Mouse (Mus musculus) kidney, embryonic 14.5 days (tissue): ENCODE measurements around the gene Orc6. TPM values are rescaled to one million over a fixed set of nuclear protein-coding genes. Genes with fewer than 3 reads are reported as not detected.

ENCODE experiments used
- ATAC-seq: fragments of 200-750 bp; cut with Nextera tagmentation; 2 replicates; pipeline ENCODE4 v1.8.0; 2017; ENCODE audit warnings: moderate number of reproducible peaks, mild to moderate bottlenecking, moderate TSS enrichment, moderate library complexity; ENCODE audit not compliant: low FRiP score, low TSS enrichment
- H3K27ac ChIP-seq: fragments of 300-500 bp; sonication (generic); 2 replicates; pipeline ENCODE4 v1.5.1; 2014; ENCODE audit warnings: low read depth, mild to moderate bottlenecking, low read length, moderate library complexity, mixed read lengths
- H3K27me3 ChIP-seq: fragments of 300-500 bp; sonication (generic); 2 replicates; pipeline ENCODE4 v1.6.1; 2014; ENCODE audit warnings: mild to moderate bottlenecking, low read length; ENCODE audit not compliant: control insufficient read depth, insufficient read depth
- H3K36me3 ChIP-seq: fragments of 300-500 bp; sonication (generic); 2 replicates; pipeline ENCODE4 v1.6.1; 2014; ENCODE audit warnings: low read length, mixed read lengths; ENCODE audit not compliant: control insufficient read depth, insufficient read depth
- H3K4me1 ChIP-seq: fragments of 300-500 bp; sonication (generic); 2 replicates; pipeline ENCODE4 v1.6.1; 2014; ENCODE audit warnings: low read length, mixed read lengths; ENCODE audit not compliant: control insufficient read depth, insufficient read depth
- H3K4me2 ChIP-seq: fragments of 300-500 bp; sonication (generic); replicated peaks from 2 replicates; pipeline ENCODE4 v1.6.1; 2014; ENCODE audit warnings: low read depth, mild to moderate bottlenecking, low read length
- H3K4me3 ChIP-seq: fragments of 300-500 bp; sonication (generic); 2 replicates; pipeline ENCODE4 v1.5.1; 2014; ENCODE audit warnings: mild to moderate bottlenecking, low read length
- H3K9ac ChIP-seq: fragments of 300-500 bp; sonication (generic); 2 replicates; pipeline ENCODE4 v1.6.1; 2014; ENCODE audit warnings: low read depth, mild to moderate bottlenecking, low read length, moderate library complexity
- H3K9me3 ChIP-seq: fragments of 300-500 bp; sonication (generic); 2 replicates; pipeline ENCODE4 v1.6.1; 2016; ENCODE audit warnings: low read length; ENCODE audit not compliant: control insufficient read depth
- WGBS: fragments of 180-500 bp; shearing (Covaris S2); extraction: QIAGEN DNeasy Blood & Tissue Kit; methylation state at CpG from one replicate; pipeline ENCODE4 v1.1.7; 2014; 5-methylcytosine and 5-hydroxymethylcytosine counted together
- polyA plus RNA-seq: library from polyadenylated mRNA; unstranded; fragments of >200 nt; fragmentation: Nextera tagmentation; extraction: Ambion mirVana; gene quantifications from 2 replicates; pipeline ENCODE4 v1.2.1, GENCODE M21; 2014

The Orc6 gene
- polyA plus RNA-seq, 1 experiment from 2014 or later, result 136 TPM

- ATAC-seq, result no peak
Observed at GRCm38 (mm10) chr8:85318534-85318933, 19.1 kb downstream of the Orc6 start.

GRCm38 (mm10) chr8:85321981-85322380, 22.5 kb downstream of the Orc6 start:
- H3K4me1 ChIP-seq, result no peaks in the 10 kb centered on the region
- no peaks in the 10 kb centered on the region for H3K27me3 ChIP-seq
- 88% methylated on average over 15 of the region's 15 CpGs for WGBS
- H3K4me2 ChIP-seq, result no peak overlapping the region
- no peak for ATAC-seq
- H3K9me3 ChIP-seq, result no peaks in the 10 kb centered on the region
- no peak overlapping the region for H3K27ac ChIP-seq
- no peaks in the 10 kb centered on the region for H3K36me3 ChIP-seq
- no peak overlapping the region for H3K4me3 ChIP-seq
- H3K9ac ChIP-seq, result no peak overlapping the region

More at GRCm38 (mm10) chr8:85318534-85318933, 19.1 kb downstream of the Orc6 start:
- no peak overlapping the region for H3K27ac ChIP-seq
- H3K4me1 ChIP-seq, result no peaks in the 10 kb centered on the region
- no peak overlapping the region for H3K9ac ChIP-seq
- H3K4me3 ChIP-seq, result no peak overlapping the region
- H3K36me3 ChIP-seq, result no peaks in the 10 kb centered on the region
- WGBS, result 84% methylated on average over 4 of the region's 4 CpGs
- H3K9me3 ChIP-seq, result no peaks in the 10 kb centered on the region
- no peaks in the 10 kb centered on the region for H3K27me3 ChIP-seq
- H3K4me2 ChIP-seq, result no peak overlapping the region

- H3K27me3 ChIP-seq, result no peaks in the 10 kb centered on the region
- H3K4me1 ChIP-seq, result no peaks in the 10 kb centered on the region
- no peak overlapping the region for H3K4me2 ChIP-seq
- H3K4me3 ChIP-seq, result no peak overlapping the region
- no peaks in the 10 kb centered on the region for H3K9me3 ChIP-seq
- WGBS, result 89% methylated on average over 3 of the region's 3 CpGs
- ATAC-seq, result no peak
- H3K27ac ChIP-seq, result no peak overlapping the region
- H3K36me3 ChIP-seq, result no peaks in the 10 kb centered on the region
- no peak overlapping the region for H3K9ac ChIP-seq
Observed at GRCm38 (mm10) chr8:85323084-85323483, 23.7 kb downstream of the Orc6 start.

GRCm38 (mm10) chr8:85327036-85327435, 27.6 kb downstream of the Orc6 start:
- Histone ChIP-seq H3K36me3 (no peaks in the 10 kb centered on the region), H3K9me3 (no peaks in the 10 kb centered on the region), H3K27me3 (no peaks in the 10 kb centered on the region), H3K4me2 (no peak overlapping the region), H3K9ac (no peak overlapping the region), H3K27ac (no peak overlapping the region), H3K4me3 (no peak overlapping the region), H3K4me1 (no peaks in the 10 kb centered on the region)
- 67% methylated on average over 9 of the region's 9 CpGs for WGBS
- no peak for ATAC-seq

GRCm38 (mm10) chr8:85329506-85329905, 30.1 kb downstream of the Orc6 start:
- no peaks in the 10 kb centered on the region for H3K27me3 ChIP-seq
- no peak overlapping the region for H3K4me3 ChIP-seq
- 69% methylated on average over 1 of the region's 1 CpGs for WGBS
- no peaks in the 10 kb centered on the region for H3K4me1 ChIP-seq
- no peak for ATAC-seq
- H3K9ac ChIP-seq, result no peak overlapping the region
- no peaks in the 10 kb centered on the region for H3K36me3 ChIP-seq
- no peak overlapping the region for H3K27ac ChIP-seq
- no peaks in the 10 kb centered on the region for H3K9me3 ChIP-seq
- H3K4me2 ChIP-seq, result no peak overlapping the region

- Histone ChIP-seq H3K9ac (no peak overlapping the region), H3K9me3 (no peaks in the 10 kb centered on the region), H3K27ac (no peak overlapping the region), H3K4me3 (no peak overlapping the region), H3K4me1 (no peaks in the 10 kb centered on the region), H3K27me3 (no peaks in the 10 kb centered on the region), H3K36me3 (no peaks in the 10 kb centered on the region), H3K4me2 (no peak overlapping the region)
- ATAC-seq, result no peak
Observed at GRCm38 (mm10) chr8:85335105-85335504, 35.7 kb downstream of the Orc6 start.

- no peaks in the 10 kb centered on the region for H3K36me3 ChIP-seq
- no peak for ATAC-seq
- no peak overlapping the region for H3K27ac ChIP-seq
- H3K27me3 ChIP-seq, result no peaks in the 10 kb centered on the region
- H3K9ac ChIP-seq, result no peak overlapping the region
- no peaks in the 10 kb centered on the region for H3K4me1 ChIP-seq
- 73% methylated on average over 6 of the region's 6 CpGs for WGBS
- no peak overlapping the region for H3K4me2 ChIP-seq
- H3K9me3 ChIP-seq, result no peaks in the 10 kb centered on the region
- no peak overlapping the region for H3K4me3 ChIP-seq
Observed at GRCm38 (mm10) chr8:85336211-85336933, 36.9 kb downstream of the Orc6 start.

- no peak overlapping the region for H3K9ac ChIP-seq
- ATAC-seq, result no peak
- no peaks in the 10 kb centered on the region for H3K27me3 ChIP-seq
- WGBS, result 63% methylated on average over 4 of the region's 4 CpGs
- no peak overlapping the region for H3K4me3 ChIP-seq
- no peak overlapping the region for H3K4me2 ChIP-seq
- no peaks in the 10 kb centered on the region for H3K4me1 ChIP-seq
- H3K27ac ChIP-seq, result no peak overlapping the region
- H3K9me3 ChIP-seq, result no peaks in the 10 kb centered on the region
- H3K36me3 ChIP-seq, result no peaks in the 10 kb centered on the region
Observed at GRCm38 (mm10) chr8:85337681-85338080, 38.2 kb downstream of the Orc6 start.

- no peak overlapping the region for H3K4me2 ChIP-seq
- peak; percentile 88 for ATAC-seq
- WGBS, result 43% methylated on average over 5 of the region's 5 CpGs
- H3K27ac ChIP-seq, result peak overlapping the region; percentile 24; the same call in 1 of the 2 replicates
- H3K9me3 ChIP-seq, result no peaks in the 10 kb centered on the region
- H3K4me1 ChIP-seq, result no peaks in the 10 kb centered on the region
- H3K9ac ChIP-seq, result no peak overlapping the region
- H3K4me3 ChIP-seq, result no peak overlapping the region
- H3K27me3 ChIP-seq, result no peaks in the 10 kb centered on the region
- no peaks in the 10 kb centered on the region for H3K36me3 ChIP-seq
Observed at GRCm38 (mm10) chr8:85339871-85340573, 40.6 kb downstream of the Orc6 start.
